Mouse (Mus musculus): ENCODE data around the gene Ccin. TPM values are rescaled to one million over a fixed set of nuclear protein-coding genes. Genes with fewer than 3 reads are reported as not detected.
A peak's percentile ranks its signal among the peaks of the same experiment; 100 is the strongest.

Gene Ccin
- polyA plus RNA-seq, 2 experiments: 0.10 to 0.36 TPM

- no peak for TF ChIP-seq POLR2A (IDR thresholded peaks at IDR 0.05; ENCODE audit: borderline replicate concordance, extremely low read depth, insufficient read depth, insufficient read length)
- H3K4me2 ChIP-seq (replicated peaks; ENCODE audit: low read depth, low read length, severe bottlenecking): no peak overlapping the region
- no peak overlapping the region for H3K4me3 ChIP-seq (replicated peaks; ENCODE audit: low read length)
- H3K4me1 ChIP-seq (ENCODE audit: control insufficient read depth, insufficient read depth, low read length): peaks cover 6% of the 10 kb centered on the region; the same call in 1 of the 2 replicates
- H3K27me3 ChIP-seq (ENCODE audit: control insufficient read depth, insufficient read depth, low read length): no peaks in the 10 kb centered on the region
- WGBS: 46% methylated on average over 2 of the region's 2 CpGs
- DNase-seq (ENCODE audit: low spot score) (no peak), ATAC-seq (ENCODE audit: low FRiP score, low read depth) (no peak)
- H3K9me3 ChIP-seq (ENCODE audit: control insufficient read depth, low read length): no peaks in the 10 kb centered on the region
- no peaks in the 10 kb centered on the region for H3K36me3 ChIP-seq (ENCODE audit: control insufficient read depth, insufficient read depth, low read length)
- H3K27ac ChIP-seq (replicated peaks; ENCODE audit: low read depth, low read length): no peak overlapping the region
- H3K9ac ChIP-seq (ENCODE audit: low read depth, low read length, severe bottlenecking): no peak overlapping the region
Measured at GRCm38 (mm10) chr4:43964326-43964833, 18.9 kb upstream of the Ccin start.

GRCm38 (mm10) chr4:43964951-43965684 is 18.2 kb upstream of the Ccin start:
- H3K4me2 ChIP-seq (replicated peaks; ENCODE audit: low read depth, low read length, severe bottlenecking): no peak overlapping the region
- ATAC-seq (ENCODE audit: low FRiP score, low read depth) (no peak), DNase-seq (ENCODE audit: low spot score) (no peak)
- H3K4me3 ChIP-seq (replicated peaks; ENCODE audit: low read length): no peak overlapping the region
- H3K36me3 ChIP-seq (ENCODE audit: control insufficient read depth, insufficient read depth, low read length): no peaks in the 10 kb centered on the region
- H3K4me1 ChIP-seq (ENCODE audit: control insufficient read depth, insufficient read depth, low read length): peaks cover 7% of the 10 kb centered on the region; the same call in 1 of the 2 replicates
- H3K9me3 ChIP-seq (ENCODE audit: control insufficient read depth, low read length): no peaks in the 10 kb centered on the region
- no peak for TF ChIP-seq POLR2A (IDR thresholded peaks at IDR 0.05; ENCODE audit: borderline replicate concordance, extremely low read depth, insufficient read depth, insufficient read length)
- 31% methylated on average over 4 of the region's 4 CpGs for WGBS
- no peak overlapping the region for H3K27ac ChIP-seq (replicated peaks; ENCODE audit: low read depth, low read length)
- H3K27me3 ChIP-seq (ENCODE audit: control insufficient read depth, insufficient read depth, low read length): no peaks in the 10 kb centered on the region
- H3K9ac ChIP-seq (ENCODE audit: low read depth, low read length, severe bottlenecking): no peak overlapping the region

DNA sequence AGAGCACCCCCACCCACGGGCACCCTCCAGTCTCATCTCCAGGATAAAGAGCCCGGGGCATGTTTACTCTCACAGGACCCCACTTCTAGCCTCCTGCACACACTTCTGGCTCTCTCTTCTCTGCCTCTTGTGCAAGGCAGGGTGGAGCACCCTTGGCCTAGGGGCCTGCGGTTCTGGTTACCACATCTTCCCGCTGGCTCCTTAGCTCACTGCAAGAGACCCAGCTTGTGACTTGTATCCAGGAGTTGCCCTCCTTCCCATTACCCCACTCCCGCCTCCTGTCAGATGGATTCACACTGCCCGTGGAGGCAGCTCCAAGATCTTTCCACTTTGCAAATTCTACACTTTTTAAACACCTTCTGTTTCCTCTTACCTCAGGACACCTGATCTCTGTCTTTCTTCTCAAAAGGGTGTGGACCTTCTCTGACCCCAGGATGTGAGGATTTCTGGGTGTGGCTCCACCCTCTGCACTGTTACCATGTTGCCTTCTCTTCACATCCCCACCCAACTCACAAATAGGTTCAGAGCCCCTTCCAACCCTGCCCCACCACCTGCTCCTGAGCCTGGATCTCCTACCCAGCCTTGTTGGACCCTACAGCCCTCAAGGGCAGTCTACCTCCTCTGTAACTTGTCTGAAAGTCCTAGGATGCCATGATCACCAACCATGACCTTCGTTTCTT is 17.3 kb upstream of the Ccin start:
- 80% methylated on average over 7 of the region's 7 CpGs for WGBS
- Histone ChIP-seq H3K27me3 (ENCODE audit: control insufficient read depth, insufficient read depth, low read length) (no peaks in the 10 kb centered on the region), H3K4me3 (replicated peaks; ENCODE audit: low read length) (no peak overlapping the region), H3K27ac (replicated peaks; ENCODE audit: low read depth, low read length) (no peak overlapping the region), H3K9ac (ENCODE audit: low read depth, low read length, severe bottlenecking) (no peak overlapping the region), H3K9me3 (ENCODE audit: control insufficient read depth, low read length) (no peaks in the 10 kb centered on the region), H3K4me1 (ENCODE audit: control insufficient read depth, insufficient read depth, low read length) (peaks cover 7% of the 10 kb centered on the region; the same call in 1 of the 2 replicates), H3K4me2 (replicated peaks; ENCODE audit: low read depth, low read length, severe bottlenecking) (no peak overlapping the region), H3K36me3 (ENCODE audit: control insufficient read depth, insufficient read depth, low read length) (peaks cover 8% of the 10 kb centered on the region)
- ATAC-seq (ENCODE audit: low FRiP score, low read depth): no peak
- no peak for TF ChIP-seq POLR2A (IDR thresholded peaks at IDR 0.05; ENCODE audit: borderline replicate concordance, extremely low read depth, insufficient read depth, insufficient read length)
- no peak for DNase-seq (ENCODE audit: low spot score)

DNA sequence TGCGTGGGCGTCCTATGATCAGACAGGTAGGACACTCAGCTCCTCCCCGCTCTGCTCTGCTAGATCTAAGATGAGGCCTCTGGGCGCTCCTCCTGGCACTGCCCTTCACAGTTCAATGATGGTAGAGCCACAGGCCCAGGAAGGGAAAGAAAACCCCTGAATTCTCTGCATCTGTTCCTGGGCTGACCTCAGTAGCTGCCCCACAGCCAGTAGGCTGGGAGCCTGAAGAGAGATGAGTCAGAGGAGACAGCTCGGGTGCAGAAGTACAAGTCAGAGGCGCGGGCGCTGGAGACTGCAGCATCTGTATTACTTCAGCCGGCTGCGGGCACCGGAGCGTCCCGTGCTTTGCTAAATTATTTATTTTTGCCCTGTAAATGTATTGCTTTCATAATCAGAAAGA is 14.6 kb upstream of the Ccin start:
- peaks cover 20% of the 10 kb centered on the region for H3K4me1 ChIP-seq (ENCODE audit: control insufficient read depth, insufficient read depth, low read length)
- H3K9ac ChIP-seq (ENCODE audit: low read depth, low read length, severe bottlenecking): no peak overlapping the region
- H3K27ac ChIP-seq (replicated peaks; ENCODE audit: low read depth, low read length): no peak overlapping the region
- H3K27me3 ChIP-seq (ENCODE audit: control insufficient read depth, insufficient read depth, low read length): no peaks in the 10 kb centered on the region
- no peak overlapping the region for H3K4me2 ChIP-seq (replicated peaks; ENCODE audit: low read depth, low read length, severe bottlenecking)
- 59% methylated on average over 13 of the region's 13 CpGs for WGBS
- no peak for TF ChIP-seq POLR2A (IDR thresholded peaks at IDR 0.05; ENCODE audit: borderline replicate concordance, extremely low read depth, insufficient read depth, insufficient read length)
- no peak overlapping the region for H3K4me3 ChIP-seq (replicated peaks; ENCODE audit: low read length)
- H3K36me3 ChIP-seq (ENCODE audit: control insufficient read depth, insufficient read depth, low read length): peaks cover 14% of the 10 kb centered on the region
- DNase-seq (ENCODE audit: low spot score): no peak
- H3K9me3 ChIP-seq (ENCODE audit: control insufficient read depth, low read length): no peaks in the 10 kb centered on the region
- no peak for ATAC-seq (ENCODE audit: low FRiP score, low read depth)

DNA sequence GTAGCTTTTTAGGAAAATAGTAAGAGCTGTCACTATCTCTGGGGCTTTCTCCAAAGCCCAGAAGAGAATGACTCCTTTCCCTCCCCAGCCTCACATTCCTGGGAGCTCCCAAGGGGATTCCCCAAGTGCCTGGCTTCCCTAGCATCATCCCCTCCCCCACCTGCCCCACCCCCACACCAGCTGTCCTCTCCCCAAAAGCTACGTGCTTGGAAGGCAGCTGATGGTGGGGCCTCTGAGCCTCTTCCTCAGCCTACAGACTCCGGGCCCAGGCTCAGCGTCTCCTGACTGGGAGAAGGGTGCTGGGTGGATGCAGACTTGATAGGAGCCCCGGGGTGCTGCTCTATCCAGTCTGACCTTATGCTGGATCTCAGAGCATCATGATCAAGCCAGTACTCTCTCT is 13.9 kb upstream of the Ccin start:
- Histone ChIP-seq H3K9ac (ENCODE audit: low read depth, low read length, severe bottlenecking) (no peak overlapping the region), H3K4me3 (replicated peaks; ENCODE audit: low read length) (no peak overlapping the region), H3K9me3 (ENCODE audit: control insufficient read depth, low read length) (no peaks in the 10 kb centered on the region), H3K27ac (replicated peaks; ENCODE audit: low read depth, low read length) (no peak overlapping the region), H3K36me3 (ENCODE audit: control insufficient read depth, insufficient read depth, low read length) (peaks cover 16% of the 10 kb centered on the region), H3K4me2 (replicated peaks; ENCODE audit: low read depth, low read length, severe bottlenecking) (no peak overlapping the region), H3K4me1 (ENCODE audit: control insufficient read depth, insufficient read depth, low read length) (peaks cover 20% of the 10 kb centered on the region), H3K27me3 (ENCODE audit: control insufficient read depth, insufficient read depth, low read length) (no peaks in the 10 kb centered on the region)
- DNase-seq (ENCODE audit: low spot score): peak; percentile 37
- WGBS: 17% methylated on average over 4 of the region's 4 CpGs
- ATAC-seq (ENCODE audit: low FRiP score, low read depth): no peak
- TF ChIP-seq POLR2A (IDR thresholded peaks at IDR 0.05; ENCODE audit: borderline replicate concordance, extremely low read depth, insufficient read depth, insufficient read length): no peak

Measured in limb, embryonic 14.5 days (tissue).